Mouse (Mus musculus) cerebellum, adult 11 months (tissue): ENCODE measurements around the gene Tdrd3.

Experiments used
- DNase-seq: peaks from one replicate; pipeline ENCODE4 v3.0.0; 2022

The Tdrd3 gene

DNA sequence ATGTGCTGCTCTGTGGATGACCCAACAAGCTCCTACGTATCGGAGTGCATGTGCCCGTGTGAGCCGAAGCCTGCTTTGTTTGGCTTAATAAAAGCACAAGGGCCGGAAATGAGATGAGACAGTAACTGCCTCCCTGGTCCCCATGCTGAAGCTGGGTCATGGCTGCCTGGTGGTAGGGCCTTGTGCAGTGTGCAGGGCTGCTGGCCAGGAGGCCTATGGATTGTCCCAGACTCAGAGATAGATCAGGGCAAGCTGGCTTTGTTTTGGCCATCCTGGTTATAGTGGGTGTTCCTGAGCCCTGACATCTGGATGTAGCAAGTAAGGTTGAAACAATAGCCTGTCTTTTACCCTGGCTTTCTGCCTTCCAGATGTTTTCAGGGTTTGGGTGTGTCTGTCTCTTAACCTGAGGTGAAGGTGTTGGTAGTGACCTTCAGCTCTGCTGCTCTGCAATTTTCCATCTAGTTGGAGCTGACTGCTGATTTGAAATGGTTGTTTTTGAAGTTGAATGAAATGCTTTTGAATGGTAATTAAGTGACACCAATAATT lies 39.3 kb downstream of the Tdrd3 start:
- DNase-seq, result no peak

DNA sequence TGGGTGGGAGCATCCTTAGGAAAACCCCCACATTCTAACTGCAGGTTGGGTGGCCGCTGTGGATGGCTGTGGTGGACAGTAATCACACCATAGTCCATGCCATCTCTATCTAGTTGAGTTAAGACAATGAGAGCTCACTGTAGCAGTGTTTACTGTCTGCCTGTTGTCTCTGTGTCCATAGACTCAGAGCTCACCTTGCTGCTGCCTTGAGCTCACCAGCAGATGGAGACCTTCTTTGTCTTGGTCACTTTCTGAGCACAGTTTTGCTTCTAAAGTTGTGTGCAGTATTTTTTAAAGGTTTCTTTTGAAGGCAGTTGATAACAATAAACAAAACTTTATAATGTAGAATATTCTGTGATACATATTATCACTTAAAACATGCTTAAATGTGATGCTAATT lies 43.3 kb downstream of the Tdrd3 start:
- DNase-seq, result no peak

GRCm38 (mm10) chr14:87461543-87461942 lies 45.1 kb downstream of the Tdrd3 start:
- DNase-seq, result no peak

DNA sequence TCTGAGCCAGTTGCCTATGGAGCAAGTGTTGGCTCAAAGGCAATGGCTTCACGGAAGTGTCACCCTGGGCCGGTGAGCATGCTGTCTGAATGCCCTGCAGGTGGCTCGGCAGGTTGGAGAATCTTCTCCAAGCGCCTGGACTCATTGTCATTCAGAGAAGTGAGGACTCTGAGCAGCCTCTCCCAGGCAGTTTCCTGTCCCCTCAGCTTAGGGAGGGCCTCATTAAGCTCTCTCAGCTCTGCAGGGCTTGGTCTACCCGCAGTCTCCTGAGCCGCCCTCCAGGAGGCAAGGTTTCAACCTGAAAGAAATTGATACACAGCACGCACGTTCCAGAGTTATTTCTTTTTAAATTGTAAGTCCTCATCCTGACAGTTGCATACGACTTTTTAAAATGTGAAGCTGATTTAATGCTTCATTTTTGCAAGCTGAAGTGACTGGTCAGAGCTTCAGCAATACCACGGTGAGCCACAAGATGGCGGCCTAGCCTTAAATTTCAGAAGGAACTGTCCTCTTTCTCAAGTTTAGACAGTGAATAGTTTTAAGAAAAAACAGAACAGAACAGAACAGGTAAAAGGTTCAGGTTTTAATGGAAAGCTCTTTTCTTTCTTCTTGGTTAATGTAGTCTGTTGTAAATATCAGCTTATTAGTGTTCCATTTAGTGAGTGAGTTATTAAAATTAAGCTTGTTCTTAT lies 47.7 kb downstream of the Tdrd3 start:
- DNase-seq, result peak; percentile 42

GRCm38 (mm10) chr14:87464655-87465054 lies 48.2 kb downstream of the Tdrd3 start:
- DNase-seq, result no peak

DNA sequence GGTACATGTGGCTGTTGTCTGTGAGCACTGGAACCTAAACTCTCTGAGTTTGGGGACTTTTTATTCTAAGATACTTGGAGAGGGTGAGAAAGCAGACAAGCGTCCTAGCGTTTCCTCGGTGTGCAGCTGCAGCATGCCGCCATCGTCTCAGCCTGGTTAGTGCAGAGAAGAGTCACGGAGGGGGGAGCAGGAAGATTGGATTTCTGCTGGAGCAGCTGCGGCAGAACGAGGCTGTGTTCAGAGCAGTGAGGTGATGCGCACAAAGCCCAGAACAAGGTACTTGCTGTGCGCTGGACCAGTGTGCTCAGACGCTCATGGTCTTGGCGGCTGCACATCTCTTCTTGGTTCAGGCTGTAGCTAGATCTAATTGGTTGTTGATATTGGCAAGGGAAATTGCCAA lies 51.1 kb downstream of the Tdrd3 start:
- DNase-seq, result no peak

DNA sequence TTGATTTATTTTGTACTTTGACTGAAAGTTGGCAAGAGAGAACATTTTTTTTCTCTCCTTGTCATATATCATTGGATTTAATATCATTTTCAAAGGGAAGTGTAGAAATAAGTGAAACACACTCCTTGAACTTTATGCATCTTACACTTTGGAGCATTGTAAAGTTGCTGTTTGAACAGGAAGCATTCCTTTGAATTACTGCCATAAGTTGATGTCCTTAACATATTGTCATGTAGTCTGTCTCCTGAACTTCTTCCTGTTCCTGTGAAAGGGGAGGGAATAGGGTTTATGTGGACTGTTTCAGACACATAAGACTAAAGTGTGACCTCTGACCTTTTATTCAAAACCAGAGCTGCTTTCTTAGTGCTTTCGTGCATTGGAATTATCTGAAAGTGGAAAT lies 55.1 kb downstream of the Tdrd3 start:
- DNase-seq, result no peak

DNA sequence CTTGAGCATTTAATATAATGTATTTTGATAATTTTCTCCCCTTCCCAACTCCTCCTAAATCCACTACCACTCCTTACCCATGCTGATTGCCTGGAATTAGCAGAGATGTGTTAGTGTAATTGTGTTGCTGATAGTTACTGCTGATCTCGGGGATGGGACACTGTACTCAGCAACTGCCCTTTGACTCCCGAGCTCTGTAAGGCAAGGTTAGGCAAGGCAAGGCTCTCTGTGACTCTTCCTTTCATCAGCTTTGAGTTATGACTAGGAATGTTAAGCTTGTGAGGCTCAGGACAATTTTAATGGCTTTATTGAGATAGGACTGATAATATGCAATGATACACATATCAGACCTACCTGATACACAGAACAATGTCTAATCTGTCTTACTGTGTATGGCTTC lies 56.3 kb downstream of the Tdrd3 start:
- no peak for DNase-seq

DNA sequence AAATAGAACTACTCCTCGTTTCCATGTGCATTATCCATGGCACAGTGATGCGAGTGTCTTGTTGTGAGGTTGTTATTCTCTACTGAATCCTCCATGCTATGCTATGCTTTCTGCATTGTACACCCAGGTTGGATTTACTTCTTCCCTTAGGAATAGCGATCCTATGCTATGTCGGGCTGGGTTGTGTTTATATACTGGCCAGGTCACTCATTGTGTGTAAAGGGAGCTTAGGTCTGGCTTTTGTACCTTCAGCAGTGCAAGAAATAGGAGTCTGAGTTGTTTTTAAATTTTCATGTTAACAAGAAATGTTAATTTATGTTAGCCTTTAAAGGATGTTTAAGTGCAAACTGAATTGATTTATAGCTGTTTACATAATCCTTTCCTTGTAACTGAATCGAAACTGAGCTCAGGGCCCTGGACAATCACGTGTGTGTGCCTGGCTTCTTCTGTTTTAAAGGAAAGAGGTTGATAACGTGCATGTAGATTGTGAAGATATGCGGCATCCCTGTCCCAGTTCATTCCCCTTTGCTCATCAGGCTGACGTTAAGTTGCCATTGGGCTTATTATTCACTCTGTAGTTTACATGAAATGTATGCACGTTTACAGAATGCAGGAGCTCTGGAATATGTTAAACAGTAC lies 59.4 kb downstream of the Tdrd3 start:
- DNase-seq, result no peak

GRCm38 (mm10) chr14:87478339-87478951 lies 62.0 kb downstream of the Tdrd3 start:
- no peak for DNase-seq

DNA sequence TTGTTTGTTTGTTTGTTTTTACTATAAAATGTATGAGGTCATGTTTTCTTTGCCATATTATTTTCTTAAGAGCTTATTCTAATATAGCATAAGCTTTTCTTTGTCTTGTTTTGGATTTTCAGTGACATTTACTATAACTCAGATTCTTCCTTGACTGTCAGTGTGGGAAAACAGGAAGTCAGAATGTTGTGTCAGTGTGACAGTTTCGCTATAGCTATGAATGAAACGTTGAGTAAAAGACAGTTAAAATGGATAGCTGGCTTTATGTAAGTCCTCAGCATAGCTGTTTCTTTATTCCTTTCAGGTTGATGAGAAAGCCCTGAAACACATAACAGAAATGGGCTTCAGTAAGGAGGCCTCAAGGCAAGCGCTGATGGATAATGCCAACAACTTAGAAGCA lies 69.4 kb downstream of the Tdrd3 start:
- DNase-seq, result no peak

GRCm38 (mm10) chr14:87497955-87498594 lies 81.6 kb downstream of the Tdrd3 start:
- no peak for DNase-seq

GRCm38 (mm10) chr14:87505924-87506323 lies 89.5 kb downstream of the Tdrd3 start:
- DNase-seq, result no peak

DNA sequence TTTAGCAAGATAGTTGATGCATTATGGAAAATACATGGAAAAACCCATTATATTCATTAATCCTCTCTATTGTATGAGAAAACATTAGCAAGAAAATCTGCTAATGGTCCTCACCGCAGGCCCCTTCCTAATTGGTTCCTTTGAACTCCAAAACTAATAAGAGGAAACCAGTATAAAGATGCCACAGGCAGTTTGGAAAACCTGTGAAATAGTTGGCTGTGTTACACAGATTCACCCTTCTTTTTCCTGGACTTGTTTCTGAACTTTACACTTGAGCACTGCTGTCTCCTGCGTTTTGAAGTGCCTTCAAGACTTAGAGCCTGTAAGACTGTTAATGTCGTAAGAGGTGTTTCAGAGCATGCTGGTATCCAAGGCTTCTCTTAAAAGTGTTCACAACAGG lies 98.8 kb downstream of the Tdrd3 start:
- no peak for DNase-seq

DNA sequence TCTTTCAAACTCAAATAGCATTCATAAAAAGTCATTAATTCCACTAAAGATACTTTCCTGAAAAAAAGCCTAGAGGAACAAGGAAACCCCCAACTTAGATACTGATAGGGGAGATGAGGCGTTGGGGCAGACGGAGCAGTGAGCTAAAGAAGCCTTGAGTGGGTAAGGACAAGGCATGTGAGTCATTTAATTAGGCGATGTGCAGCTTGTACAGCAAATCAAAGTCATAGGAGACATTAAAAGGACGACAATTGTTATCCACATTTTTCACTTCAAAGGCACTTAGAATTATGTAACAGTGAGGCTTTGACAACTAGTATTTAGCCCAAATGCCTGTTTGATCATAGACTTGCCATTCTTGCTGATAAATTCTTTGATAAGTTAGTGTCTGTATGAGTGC lies 100.9 kb downstream of the Tdrd3 start:
- DNase-seq, result no peak

DNA sequence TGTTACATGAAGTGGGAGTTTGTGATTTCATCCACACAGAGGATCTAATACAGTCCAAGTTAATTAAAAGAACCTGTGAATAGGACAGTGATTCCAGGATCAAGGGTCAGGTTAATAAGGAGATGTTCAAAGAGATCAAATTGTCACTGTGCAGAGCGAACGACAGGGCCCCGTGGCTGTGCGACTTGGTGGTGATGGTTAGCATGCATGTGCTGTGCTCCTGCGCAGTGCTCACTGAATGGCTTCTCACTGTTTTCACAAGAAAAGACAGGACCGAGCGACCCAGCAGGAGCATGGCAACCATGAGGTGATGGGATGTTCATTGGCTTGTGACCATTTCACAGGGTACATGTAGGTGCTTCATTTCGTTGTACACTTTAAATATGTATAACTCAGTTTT lies 115.4 kb downstream of the Tdrd3 start:
- DNase-seq, result no peak

DNA sequence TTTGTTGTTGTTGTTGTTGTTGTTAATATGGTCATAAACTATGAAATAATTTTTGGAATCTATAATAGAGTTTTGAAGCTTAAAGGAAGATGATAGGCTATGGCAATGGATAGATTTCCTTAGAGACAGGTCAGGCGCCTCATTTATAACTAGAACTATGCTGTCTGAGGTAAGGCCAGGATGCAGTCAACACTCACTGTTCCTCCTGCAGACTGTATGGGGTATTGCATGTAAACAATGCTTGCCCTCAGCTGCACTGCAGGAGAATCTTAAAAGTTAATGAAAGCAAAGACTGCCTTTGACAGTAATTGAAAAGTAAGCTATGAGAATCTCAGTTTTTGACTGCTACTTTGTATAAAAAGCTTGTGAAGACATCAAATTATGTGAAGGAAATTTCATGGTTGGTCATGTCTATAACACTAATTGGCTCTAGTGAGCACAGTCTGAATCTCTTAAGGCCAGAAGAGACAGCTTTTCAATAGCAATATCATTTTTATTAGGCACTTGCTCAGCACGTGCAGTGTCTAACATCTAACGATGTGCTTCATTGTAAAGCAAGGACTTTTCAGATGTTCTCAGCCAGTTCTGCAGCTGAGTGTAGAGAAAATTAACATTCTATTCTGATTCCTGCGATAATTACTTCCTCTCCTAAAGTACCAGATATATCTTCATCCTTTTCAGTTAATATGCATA lies 120.8 kb downstream of the Tdrd3 start:
- no peak for DNase-seq

- DNase-seq, result no peak
Observed at GRCm38 (mm10) chr14:87549986-87550385, 133.5 kb downstream of the Tdrd3 start.

- no peak for DNase-seq
Observed at GRCm38 (mm10) chr14:87552211-87552610, 135.8 kb downstream of the Tdrd3 start.

DNA sequence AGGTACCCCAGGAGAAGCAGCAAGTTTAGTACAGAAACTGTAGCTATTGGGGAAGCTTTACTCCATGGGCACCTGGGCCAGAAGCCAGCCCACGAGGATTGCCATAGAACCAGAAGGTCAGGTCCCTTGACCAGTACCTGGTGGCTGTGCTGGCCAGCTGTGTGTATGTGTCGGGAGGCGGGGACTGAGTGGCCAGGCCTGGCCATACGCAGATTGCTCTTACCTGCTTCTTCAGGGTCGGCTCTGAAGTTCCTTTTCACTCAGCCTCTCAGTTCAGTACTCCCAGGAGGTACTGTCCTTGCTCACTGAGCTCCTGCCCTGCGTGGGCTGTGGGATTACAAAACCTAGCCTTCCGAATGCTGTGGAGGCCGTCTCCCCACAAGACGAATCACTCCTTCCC lies 147.4 kb downstream of the Tdrd3 start:
- no peak for DNase-seq

DNA sequence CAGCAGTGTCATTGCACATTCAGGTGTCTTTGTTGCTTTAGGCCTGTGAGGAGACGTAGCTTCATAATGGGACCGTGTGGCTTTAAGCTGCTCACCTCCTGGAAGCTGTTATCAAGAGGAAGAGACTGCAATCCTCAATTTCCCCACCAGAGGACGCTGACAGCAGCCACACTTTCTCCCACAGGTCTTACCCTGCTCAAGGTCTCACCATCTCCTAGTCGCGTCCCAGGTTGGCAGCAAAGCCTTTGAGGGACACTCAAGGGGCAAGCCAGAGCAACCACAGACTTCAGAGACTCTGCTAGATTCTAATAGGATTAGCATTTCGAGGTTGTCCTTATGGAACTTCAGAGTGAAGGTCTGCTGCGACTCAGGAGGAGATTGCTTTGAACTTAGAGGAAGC lies 149.8 kb downstream of the Tdrd3 start:
- no peak for DNase-seq

GRCm38 (mm10) chr14:87567034-87567461 lies 150.6 kb downstream of the Tdrd3 start:
- no peak for DNase-seq
